Mouse (Mus musculus): Measurements from ENCODE around the gene Haus3.

DNA sequence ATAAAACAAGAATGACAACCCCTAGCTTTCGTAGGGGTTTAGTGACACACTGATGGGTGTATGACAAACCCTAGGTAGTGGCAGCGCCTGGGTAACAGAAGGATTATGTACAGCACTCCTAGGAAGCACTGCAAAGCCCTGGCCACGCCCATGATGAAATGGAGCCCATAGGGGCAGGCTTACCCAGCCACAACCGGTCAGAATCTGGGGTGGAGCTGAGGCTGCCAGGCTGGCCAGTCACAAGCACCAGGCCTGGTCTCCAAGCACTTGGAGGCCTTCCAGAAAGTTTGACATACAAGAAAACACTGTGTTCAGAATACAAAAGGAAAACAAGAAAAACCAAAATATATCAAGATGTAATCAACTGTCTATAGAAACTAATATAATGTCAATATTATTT, 21.7 kb upstream of the Haus3 start:
- no peak for TF ChIP-seq CTCF (IDR thresholded peaks at IDR 0.05; ENCODE audit: low read depth)
- TF ChIP-seq EP300 (IDR thresholded peaks at IDR 0.05; ENCODE audit: low read depth) = no peak
